25 mouse cellular contexts compared by ENCODE assay signal in genomic region chr7:73199967-73200366, GRCm38 (mm10).
DNase-seq lines count a peak whose midpoint lies in the region; ATAC-seq lines count a peak whose summit lies in the region.
"Had no signal": no experiment of that assay in that cellular context is flagged by ENCODE, and none has a peak within 500 bp of the region (broad histone marks: within the 10 kb centered on the region; RNA-seq: fewer than 3 reads in every experiment).

No protein-coding gene starts in this region.

- peak; percentile 70 for DNase-seq in heart, adult 11 months
- no peak for DNase-seq in heart, adult 8-10 months (ENCODE audit: low spot score)
- no peak for DNase-seq in midbrain, embryonic 10.5 days (ENCODE audit: low spot score)
- DNase-seq in midbrain, embryonic 11.5 days (ENCODE audit: low spot score, missing footprints) = no peak
- DNase-seq in thymus, postnatal 4 days = peak; percentile 12
- no peak for DNase-seq in thymus, postnatal 25 days
- DNase-seq in cerebellum, adult 9-10 months = no peak
- DNase-seq: adrenal gland, postnatal 14 days; cerebellum, adult 18-20 months; cerebellum, postnatal 14 days; heart, postnatal 4 days; kidney, adult 11 months; kidney, postnatal 14 days; liver, postnatal 0 days; lung, postnatal 36 days; midbrain, embryonic 14.5 days had no signal

- 87% methylated on average over 6 of the region's 6 CpGs for WGBS in midbrain, embryonic 10.5 days
- WGBS in midbrain, embryonic 11.5 days = 88% methylated on average over 6 of the region's 6 CpGs

- no peak for ATAC-seq in midbrain, embryonic 11.5 days (ENCODE audit: low FRiP score)
- ATAC-seq: forebrain, embryonic 15.5 days; inflammation-experienced regulatory T-cells, adult 6 months; liver, embryonic 12.5 days; liver, postnatal 0 days; Patski had no signal

- peaks cover 26% of the 10 kb centered on the region for H3K9me3 ChIP-seq in midbrain, embryonic 10.5 days (replicated peaks)
- H3K9me3 ChIP-seq in midbrain, embryonic 11.5 days (ENCODE audit: control insufficient read depth, low read length) = peaks cover 6% of the 10 kb centered on the region
- H3K9me3 ChIP-seq: liver, embryonic 12.5 days; stomach, embryonic 15.5 days had no signal

- no peaks in the 10 kb centered on the region for H3K27me3 ChIP-seq in midbrain, embryonic 10.5 days (ENCODE audit: low read depth, poor library complexity, severe bottlenecking)
- H3K27me3 ChIP-seq in midbrain, embryonic 11.5 days (ENCODE audit: control insufficient read depth, insufficient read depth, low read length) = no peaks in the 10 kb centered on the region
- H3K27me3 ChIP-seq: forebrain, embryonic 15.5 days; hindbrain, embryonic 13.5 days; liver, embryonic 12.5 days; Patski; stomach, embryonic 15.5 days had no signal

- no peak overlapping the region for H3K4me3 ChIP-seq in midbrain, embryonic 10.5 days
- H3K4me3 ChIP-seq in midbrain, embryonic 11.5 days (ENCODE audit: low read depth, low read length) = no peak overlapping the region
- H3K4me3 ChIP-seq: forebrain, embryonic 10.5 days; forebrain, embryonic 15.5 days; hindbrain, embryonic 13.5 days; left cerebral cortex, adult 2 months; liver, embryonic 12.5 days; stomach, embryonic 15.5 days had no signal

- H3K36me3 ChIP-seq in midbrain, embryonic 10.5 days = peaks cover 37% of the 10 kb centered on the region
- H3K36me3 ChIP-seq in midbrain, embryonic 11.5 days (ENCODE audit: control insufficient read depth, insufficient read depth, low read length) = no peaks in the 10 kb centered on the region
- H3K36me3 ChIP-seq: forebrain, embryonic 15.5 days; hindbrain, embryonic 13.5 days; liver, embryonic 12.5 days; stomach, embryonic 15.5 days had no signal

- peak overlapping the region; percentile 47 for H3K27ac ChIP-seq in midbrain, embryonic 10.5 days (replicated peaks)
- no peak overlapping the region for H3K27ac ChIP-seq in midbrain, embryonic 11.5 days (ENCODE audit: low read depth, low read length)
- H3K27ac ChIP-seq: forebrain, embryonic 10.5 days; forebrain, embryonic 15.5 days; hindbrain, embryonic 13.5 days; left cerebral cortex, adult 2 months; liver, embryonic 12.5 days; stomach, embryonic 15.5 days had no signal

- no peak overlapping the region for H3K4me2 ChIP-seq in midbrain, embryonic 11.5 days
- H3K4me2 ChIP-seq: forebrain, embryonic 15.5 days; heart, embryonic 11.5 days; hindbrain, embryonic 13.5 days; liver, embryonic 12.5 days; stomach, embryonic 15.5 days had no signal

- no peak overlapping the region for H3K9ac ChIP-seq in midbrain, embryonic 11.5 days (ENCODE audit: low read length)
- H3K9ac ChIP-seq: forebrain, embryonic 15.5 days; hindbrain, embryonic 13.5 days; liver, embryonic 12.5 days; liver, postnatal 0 days; stomach, embryonic 15.5 days had no signal

- H3K4me1 ChIP-seq in midbrain, embryonic 10.5 days = peaks cover 10% of the 10 kb centered on the region
- H3K4me1 ChIP-seq in midbrain, embryonic 11.5 days (ENCODE audit: control insufficient read depth, insufficient read depth, low read length) = no peaks in the 10 kb centered on the region
- H3K4me1 ChIP-seq: liver, embryonic 12.5 days; stomach, embryonic 15.5 days had no signal

Comparison
In these comparisons a context has a peak if more than half of its experiments do, and no peak if none do; other contexts are left out.
1. DNase-seq: peak in heart, adult 11 months (single experiment) and thymus, postnatal 4 days (single experiment); none in heart, adult 8-10 months (single experiment), midbrain, embryonic 10.5 days (single experiment), midbrain, embryonic 11.5 days (single experiment), thymus, postnatal 25 days (single experiment) and cerebellum, adult 9-10 months (single experiment).